In genomic region chr11:18709628-18710027, GRCm38 (mm10) we compare ENCODE assay signal across 32 mouse cellular contexts.
"Had no signal": no experiment of that assay in that cellular context is flagged by ENCODE, and none has a peak within 500 bp of the region (broad histone marks: within the 10 kb centered on the region; RNA-seq: fewer than 3 reads in every experiment).

No protein-coding gene starts in this region.

- H3K4me1 ChIP-seq: liver, embryonic 12.5 days; liver, embryonic 13.5 days; liver, embryonic 15.5 days; lung, embryonic 15.5 days; megakaryocyte, embryonic 14.5 days; midbrain, embryonic 10.5 days; midbrain, embryonic 12.5 days; midbrain, embryonic 13.5 days had no signal

- H3K4me2 ChIP-seq: limb, embryonic 12.5 days; limb, embryonic 13.5 days; limb, embryonic 15.5 days; liver, embryonic 11.5 days; liver, embryonic 12.5 days; liver, embryonic 13.5 days; liver, embryonic 15.5 days; lung, embryonic 14.5 days; lung, embryonic 15.5 days; midbrain, embryonic 11.5 days; midbrain, embryonic 12.5 days; midbrain, embryonic 13.5 days; neural tube, embryonic 12.5 days had no signal

- H3K27ac ChIP-seq: left cerebral cortex, adult 2 months; limb, embryonic 10.5 days; limb, embryonic 12.5 days; limb, embryonic 13.5 days; limb, embryonic 15.5 days; liver, embryonic 12.5 days; liver, embryonic 13.5 days; liver, embryonic 14.5 days; liver, embryonic 15.5 days; lung, embryonic 15.5 days; macrophage; midbrain, embryonic 10.5 days; midbrain, embryonic 12.5 days; midbrain, embryonic 13.5 days; neural tube, embryonic 12.5 days had no signal

- ATAC-seq: liver, embryonic 12.5 days; liver, postnatal 0 days; lung, postnatal 0 days; midbrain, embryonic 13.5 days; midbrain, embryonic 16.5 days had no signal

- DNase-seq: left cerebral cortex, postnatal 4 days; liver; liver, embryonic 13.5 days; liver, postnatal 0 days; lung, adult 18-20 months; lung, adult 2 months; lung, embryonic 14.5 days; lung, postnatal 10 days; lung, postnatal 14 days; lung, postnatal 36 days; lung, postnatal 4 days; midbrain, embryonic 14.5 days had no signal

- H3K27me3 ChIP-seq: limb, embryonic 15.5 days; liver, embryonic 12.5 days; liver, embryonic 13.5 days; liver, embryonic 15.5 days; lung, embryonic 15.5 days; megakaryocyte, embryonic 14.5 days; midbrain, embryonic 12.5 days; midbrain, embryonic 13.5 days; neural tube, embryonic 12.5 days had no signal

- H3K36me3 ChIP-seq: limb, embryonic 10.5 days; limb, embryonic 12.5 days; limb, embryonic 13.5 days; limb, embryonic 15.5 days; liver, embryonic 12.5 days; liver, embryonic 13.5 days; liver, embryonic 15.5 days; lung, embryonic 15.5 days; midbrain, embryonic 10.5 days; midbrain, embryonic 12.5 days; midbrain, embryonic 13.5 days; neural tube, embryonic 12.5 days had no signal

- H3K9ac ChIP-seq: limb, embryonic 12.5 days; limb, embryonic 13.5 days; limb, embryonic 15.5 days; liver, embryonic 12.5 days; liver, embryonic 13.5 days; liver, embryonic 14.5 days; liver, embryonic 15.5 days; liver, postnatal 0 days; lung, embryonic 14.5 days; lung, embryonic 15.5 days; midbrain, embryonic 12.5 days; midbrain, embryonic 13.5 days; neural tube, embryonic 12.5 days had no signal

- H3K9me3 ChIP-seq: limb, embryonic 10.5 days; limb, embryonic 12.5 days; limb, embryonic 13.5 days; limb, embryonic 15.5 days; liver, embryonic 12.5 days; liver, embryonic 13.5 days; liver, embryonic 15.5 days; lung, embryonic 15.5 days; megakaryocyte, embryonic 14.5 days; midbrain, embryonic 10.5 days; midbrain, embryonic 12.5 days; midbrain, embryonic 13.5 days; neural tube, embryonic 12.5 days had no signal

- H3K4me3 ChIP-seq: left cerebral cortex, adult 2 months; limb, embryonic 10.5 days; limb, embryonic 12.5 days; limb, embryonic 13.5 days; limb, embryonic 15.5 days; liver, embryonic 12.5 days; liver, embryonic 13.5 days; liver, embryonic 15.5 days; lung, embryonic 15.5 days; megakaryocyte, embryonic 14.5 days; midbrain, embryonic 10.5 days; midbrain, embryonic 12.5 days; midbrain, embryonic 13.5 days; myocyte; neural tube, embryonic 12.5 days had no signal
